Mouse (Mus musculus) ES-Bruce4 (cell line): ENCODE data around the gene Ppl.

Source experiments
- CTCF ChIP-seq: IDR thresholded peaks from one replicate; pipeline ENCODE4 v1.8.1; 2011; ENCODE audit warnings: low read depth, low read length
- EP300 ChIP-seq: IDR thresholded peaks from 2 replicates; pipeline ENCODE4 v1.6.1; 2011; ENCODE audit warnings: low read depth, low read length; ENCODE audit not compliant: insufficient read depth
- POLR2A ChIP-seq: IDR thresholded peaks from one replicate; pipeline ENCODE4 v1.8.1; 2011; ENCODE audit warnings: low read length; ENCODE audit not compliant: insufficient read depth

DNA sequence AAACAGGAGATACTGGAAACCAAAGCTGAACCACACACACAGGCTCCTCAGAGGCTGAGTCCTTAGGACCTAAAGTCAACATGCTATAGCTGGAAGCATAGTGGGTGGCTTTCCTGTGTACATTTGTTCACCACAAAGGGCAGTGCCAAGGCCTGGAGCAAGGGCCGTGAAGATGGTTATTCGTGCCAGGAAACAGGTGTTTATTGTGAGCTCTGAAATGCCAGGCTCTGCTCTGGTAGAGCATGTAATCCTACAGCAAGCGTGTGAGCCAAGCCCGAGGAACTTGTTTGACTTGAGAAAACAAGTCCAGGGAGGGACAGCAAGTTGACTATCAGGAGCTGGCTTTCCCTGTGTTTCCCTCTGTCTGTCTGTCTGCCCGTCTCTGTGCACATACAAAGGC is 38.9 kb downstream of the Ppl start:
- no peak for TF ChIP-seq CTCF
- no peak for TF ChIP-seq POLR2A
- no peak for TF ChIP-seq EP300
